Mouse (Mus musculus): Measurements from ENCODE around the gene Olfr1497. TPM values are rescaled to one million over a fixed set of nuclear protein-coding genes. Genes with fewer than 3 reads are reported as not detected.
"Not testable (repeated sequence)": the region's sequence is repeated elsewhere in the genome, so short reads cannot be mapped to it uniquely, and the experiment has no call there.

The Olfr1497 gene
- not detected for total RNA-seq (2021)
- long read RNA-seq, experiment 1: 0 reads
- long read RNA-seq, experiment 2: 0 reads

GRCm38 (mm10) chr19:13798102-13798501, at the start of gene Olfr1497:
TSS of gene Olfr1497 (minus strand) at chr19:13798202.
- no peak for TF ChIP-seq CTCF (conservative IDR thresholded peaks at IDR 0.05)
- H3K4me3 ChIP-seq: no peak within 1 kb of the TSS
- no peak for DNase-seq (ENCODE audit: low spot score in 2 of 2)
- no peak within 1 kb of the TSS for H3K27ac ChIP-seq

- Histone ChIP-seq H3K4me3 (no peak within 1 kb of the TSS), H3K27ac (no peak within 1 kb of the TSS)
- no peak for TF ChIP-seq CTCF (conservative IDR thresholded peaks at IDR 0.05)
- DNase-seq (ENCODE audit: low spot score in 2 of 2): no peak
Observed at GRCm38 (mm10) chr19:13830388-13830787, 32.4 kb upstream of the Olfr1497 start, which contains the start of gene Olfr1500. TSS of gene Olfr1500 (minus strand) at chr19:13830488.

GRCm38 (mm10) chr19:13828447-13828846, 30.4 kb upstream of the Olfr1497 start:
- no peak overlapping the region for H3K27ac ChIP-seq
- DNase-seq (ENCODE audit: low spot score in 2 of 2): no peak
- H3K4me3 ChIP-seq: no peak overlapping the region
- no peak for TF ChIP-seq CTCF (conservative IDR thresholded peaks at IDR 0.05)

- no peak for DNase-seq (ENCODE audit: low spot score in 2 of 2)
- TF ChIP-seq CTCF (conservative IDR thresholded peaks at IDR 0.05): no peak
- Histone ChIP-seq H3K4me3 (no peak overlapping the region), H3K27ac (no peak overlapping the region)
Observed at GRCm38 (mm10) chr19:13820847-13821246, 22.8 kb upstream of the Olfr1497 start.

GRCm38 (mm10) chr19:13819347-13819746, 21.3 kb upstream of the Olfr1497 start, which contains the start of gene Olfr1499:
TSS of gene Olfr1499 (minus strand) at chr19:13819447.
- no peak for TF ChIP-seq CTCF (conservative IDR thresholded peaks at IDR 0.05)
- no peak for DNase-seq (ENCODE audit: low spot score in 2 of 2)
- H3K4me3 ChIP-seq: no peak within 1 kb of the TSS
- H3K27ac ChIP-seq: no peak within 1 kb of the TSS

DNA sequence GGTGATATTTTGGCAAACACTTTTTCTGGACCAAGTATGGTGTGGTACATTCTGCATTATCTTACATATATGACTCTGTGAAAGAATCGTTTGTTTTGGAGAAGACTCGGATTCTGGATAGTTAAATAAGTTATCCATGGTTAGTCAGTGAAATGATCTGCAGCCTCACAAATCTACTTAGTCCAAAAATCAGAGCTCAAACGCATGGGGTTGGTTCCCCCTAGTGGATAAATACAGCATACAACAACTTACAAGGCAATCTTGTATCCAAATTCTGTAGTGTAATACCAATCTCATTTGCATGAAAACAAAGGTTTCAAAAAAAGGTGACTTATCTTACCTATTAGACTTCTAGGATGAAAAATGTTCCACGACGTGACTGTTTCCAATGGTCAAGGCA, 20.8 kb upstream of the Olfr1497 start:
- TF ChIP-seq CTCF (conservative IDR thresholded peaks at IDR 0.05): peak; percentile 82
- Histone ChIP-seq H3K4me3 (no peak overlapping the region), H3K27ac (no peak overlapping the region)
- peak; percentile 3 to 14 for DNase-seq (ENCODE audit: low spot score in 2 of 2)

DNA sequence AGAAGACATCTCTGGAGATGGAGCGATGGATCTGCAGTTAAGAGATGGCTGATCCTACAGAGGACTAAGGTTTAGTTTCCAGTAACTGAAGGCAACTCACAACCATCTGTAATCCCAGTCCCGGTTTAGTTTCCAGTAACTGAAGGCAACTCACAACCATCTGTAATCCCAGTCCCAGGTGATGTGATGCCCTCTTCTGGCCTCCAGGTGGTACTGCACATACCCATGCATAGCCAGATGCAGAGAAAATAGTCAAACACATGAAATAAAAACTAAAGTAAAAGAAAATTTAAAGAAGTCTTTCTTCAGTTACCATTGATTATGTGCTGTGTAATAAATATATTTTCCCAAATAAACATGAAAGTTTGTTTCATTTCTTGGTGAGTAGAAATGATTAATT, 14.8 kb upstream of the Olfr1497 start:
- no peak overlapping the region for H3K4me3 ChIP-seq
- no peak for DNase-seq (ENCODE audit: low spot score in 2 of 2)
- TF ChIP-seq CTCF (conservative IDR thresholded peaks at IDR 0.05): peak; percentile 60

DNA sequence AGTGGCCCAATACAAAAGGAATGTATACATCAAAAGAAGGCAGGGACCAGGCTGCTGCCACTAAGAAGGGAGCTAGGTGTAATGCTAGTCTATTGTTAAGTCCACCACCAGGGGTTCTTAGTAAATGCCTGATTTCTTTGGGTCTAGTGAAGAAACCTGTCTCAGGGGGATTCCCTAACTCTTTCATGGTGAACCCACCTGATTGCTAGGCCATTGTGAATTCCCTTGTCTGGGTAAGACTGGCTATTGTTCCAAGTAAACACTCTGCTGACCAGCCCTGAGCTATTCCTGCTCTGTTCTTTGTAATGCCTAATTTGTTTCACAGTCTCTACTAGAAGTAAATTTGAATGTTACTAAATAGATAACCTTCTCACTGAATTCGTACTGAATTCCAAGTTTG, 7.5 kb upstream of the Olfr1497 start:
- DNase-seq (ENCODE audit: low spot score in 2 of 2); H3K4me3 ChIP-seq; H3K27ac ChIP-seq: not testable (repeated sequence)

More for the DNA sequence above, 14.8 kb upstream of the Olfr1497 start:
- no peak overlapping the region for H3K27ac ChIP-seq

GRCm38 (mm10) chr19:13777578-13777977, 20.4 kb downstream of the Olfr1497 start, which contains the start of gene Olfr1496:
TSS of gene Olfr1496 (plus strand) at chr19:13777878.
- DNase-seq (ENCODE audit: low spot score in 2 of 2): no peak
- TF ChIP-seq CTCF (conservative IDR thresholded peaks at IDR 0.05): no peak
- Histone ChIP-seq H3K27ac (no peak within 1 kb of the TSS), H3K4me3 (no peak within 1 kb of the TSS)

GRCm38 (mm10) chr19:13768565-13769276, 29.3 kb downstream of the Olfr1497 start:
- Histone ChIP-seq H3K4me3 (no peak overlapping the region), H3K27ac (no peak overlapping the region)
- TF ChIP-seq CTCF (conservative IDR thresholded peaks at IDR 0.05): peak; percentile 19; the same call in 1 of the 2 replicates
- no peak for DNase-seq (ENCODE audit: low spot score in 2 of 2)

- Histone ChIP-seq H3K27ac (no peak within 1 kb of the TSS), H3K4me3 (no peak within 1 kb of the TSS)
- DNase-seq (ENCODE audit: low spot score in 2 of 2): no peak
- TF ChIP-seq CTCF (conservative IDR thresholded peaks at IDR 0.05): no peak
Observed at GRCm38 (mm10) chr19:13764306-13764705, 33.7 kb downstream of the Olfr1497 start, which contains the start of gene Olfr1495. TSS of gene Olfr1495 (plus strand) at chr19:13764606.

DNA sequence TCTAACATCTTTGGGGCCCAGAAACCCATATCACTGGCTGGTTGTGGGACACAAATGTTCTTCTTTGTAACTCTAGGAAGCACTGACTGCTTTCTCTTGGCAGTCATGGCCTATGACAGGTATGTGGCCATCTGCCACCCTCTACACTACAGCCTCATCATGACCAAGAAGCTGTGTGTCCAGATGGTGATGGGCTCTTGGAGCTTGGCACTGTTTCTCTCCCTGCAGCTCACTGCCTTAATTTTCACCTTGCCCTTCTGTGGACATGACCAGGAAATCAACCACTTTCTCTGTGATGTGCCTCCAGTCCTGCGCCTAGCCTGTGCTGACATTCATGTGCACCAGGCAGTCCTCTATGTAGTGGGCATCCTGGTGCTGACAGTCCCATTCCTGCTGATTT, 48.6 kb downstream of the Olfr1497 start:
- TF ChIP-seq CTCF (conservative IDR thresholded peaks at IDR 0.05): no peak
- no peak for DNase-seq (ENCODE audit: low spot score in 2 of 2)
- H3K4me3 ChIP-seq: no peak overlapping the region
- H3K27ac ChIP-seq: no peak overlapping the region

Other genes starting within 250 kb of the Olfr1497 start
- gene Olfr1484, start 214.7 kb downstream of the Olfr1497 start, total RNA-seq (2021): not detected
- gene Olfr1487, start 180.8 kb downstream of the Olfr1497 start, total RNA-seq (2021): not detected
- gene Olfr1489, start 166.6 kb downstream of the Olfr1497 start, total RNA-seq (2021): not detected
- gene Olfr1490, start 147.1 kb downstream of the Olfr1497 start, total RNA-seq (2021): not detected
- not detected for gene Olfr1491, start 100.9 kb downstream of the Olfr1497 start, total RNA-seq (2021)
- not detected for gene Olfr1493-ps1, start 74.9 kb downstream of the Olfr1497 start, total RNA-seq (2021)
- gene Olfr1494, start 58.5 kb downstream of the Olfr1497 start, total RNA-seq (2021): not detected
- not detected for gene Olfr1495, start 33.6 kb downstream of the Olfr1497 start, total RNA-seq (2021)
- gene Olfr1496, start 20.3 kb downstream of the Olfr1497 start, total RNA-seq (2021): not detected
- not detected for gene Olfr1499, start 21.2 kb upstream of the Olfr1497 start, total RNA-seq (2021)
- not detected for gene Olfr1500, start 32.3 kb upstream of the Olfr1497 start, total RNA-seq (2021)
- gene Olfr1501, start 52.5 kb upstream of the Olfr1497 start, total RNA-seq (2021): not detected
- not detected for gene Olfr1502, start 63.6 kb upstream of the Olfr1497 start, total RNA-seq (2021)
- gene Olfr1504, start 99.7 kb upstream of the Olfr1497 start, total RNA-seq (2021): not detected
- gene Olfr1505, start 115.3 kb upstream of the Olfr1497 start, total RNA-seq (2021): not detected